Mouse (Mus musculus) liver, adult (tissue): ENCODE measurements around the gene Sgpl1.
A peak's percentile ranks its signal among the peaks of the same experiment; 100 is the strongest.

Experiments
- GATA4 ChIP-seq: IDR thresholded peaks from 2 replicates; pipeline ENCODE4 v1.6.1; 2014; ENCODE audit warnings: mild to moderate bottlenecking, low read length; ENCODE audit not compliant: insufficient replicate concordance

Gene Sgpl1

DNA sequence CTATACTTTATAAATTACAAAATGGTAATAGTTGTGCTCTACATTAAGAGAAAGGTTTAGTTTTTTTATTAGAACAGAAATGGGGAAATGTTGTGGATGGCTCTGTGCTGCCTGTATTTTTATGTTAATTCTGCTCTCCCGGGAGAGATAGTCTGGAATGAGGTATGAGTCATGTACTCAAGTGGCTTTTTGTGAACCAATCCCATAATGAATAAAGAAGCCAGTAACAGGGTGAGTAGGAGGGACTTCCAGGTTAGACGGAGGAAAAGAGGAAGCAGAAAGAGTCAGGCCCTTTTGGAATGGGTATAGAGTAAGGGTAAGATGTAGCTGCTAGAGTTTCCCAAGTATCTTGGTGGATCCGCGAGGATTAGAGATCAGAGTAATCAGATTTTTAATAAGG, 13.5 kb downstream of the Sgpl1 start:
- no peak for TF ChIP-seq GATA4

DNA sequence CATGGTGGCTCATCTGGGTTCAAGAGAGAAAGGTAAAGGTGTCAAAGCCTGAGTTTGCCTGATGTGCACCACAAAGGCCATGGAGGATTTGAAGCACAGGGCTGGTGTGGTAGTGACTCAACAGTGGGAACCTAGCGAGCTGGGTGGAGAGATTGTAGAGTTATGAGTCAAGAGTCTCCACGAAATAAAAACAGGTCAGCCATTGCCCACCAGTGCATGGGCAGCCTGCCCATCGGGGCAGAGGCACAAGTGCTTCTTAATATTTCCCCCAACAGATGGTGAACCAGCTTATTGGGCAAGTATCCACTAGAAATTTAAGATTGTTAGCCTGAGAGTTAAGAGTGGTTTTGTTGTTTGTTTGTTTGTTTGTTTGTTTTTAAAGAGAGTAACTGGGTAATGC, 16.5 kb downstream of the Sgpl1 start:
- TF ChIP-seq GATA4 = no peak

DNA sequence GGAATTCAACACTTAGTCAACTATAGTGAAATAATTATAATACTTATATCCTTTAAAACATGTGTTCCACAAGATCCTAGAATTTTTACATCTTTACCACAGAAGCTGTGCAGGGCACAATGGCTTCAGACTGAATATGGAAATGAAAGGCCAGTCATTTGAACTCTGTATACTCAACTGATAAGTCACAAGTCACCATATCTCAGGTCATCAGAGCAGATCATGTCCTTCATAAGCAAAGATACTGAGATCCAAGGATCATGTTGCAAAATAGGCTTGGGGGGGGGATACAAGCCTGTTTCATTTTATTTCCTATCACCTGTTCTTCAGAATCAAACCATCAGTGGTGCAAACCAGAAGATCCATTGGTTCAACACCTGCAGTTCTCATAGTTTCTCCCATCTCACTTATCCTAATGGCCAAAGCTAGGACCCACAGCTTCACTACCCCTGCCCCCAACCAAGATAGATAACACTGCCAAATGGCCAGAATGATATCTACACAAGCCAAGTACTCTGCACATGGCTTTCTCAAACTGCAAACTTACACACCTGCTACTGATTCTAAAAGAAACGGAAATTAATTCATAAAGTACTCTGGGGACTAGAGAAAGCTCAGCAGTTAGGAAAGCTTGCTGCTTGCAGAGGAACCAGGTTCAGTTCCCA, 18.7 kb downstream of the Sgpl1 start:
- TF ChIP-seq GATA4 = peak; percentile 98

DNA sequence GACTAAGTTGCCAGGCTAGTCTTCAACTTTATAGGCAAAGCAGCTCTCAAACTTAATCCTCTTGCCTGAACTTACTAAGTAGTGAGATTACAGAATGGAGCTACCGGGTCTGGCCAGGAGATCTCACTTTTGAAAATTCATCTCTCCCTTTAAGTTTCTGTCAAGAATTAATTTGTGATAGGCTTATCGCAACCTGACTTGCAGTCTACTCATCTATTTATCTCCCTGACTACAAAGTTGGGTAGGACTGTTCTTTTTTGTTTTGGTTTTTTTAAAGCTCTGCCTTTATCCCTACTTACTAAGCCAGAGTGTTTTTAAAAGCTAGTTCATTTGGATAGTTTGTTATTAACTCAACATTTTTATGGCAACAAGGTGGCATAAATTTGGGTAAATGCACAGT, 23.0 kb downstream of the Sgpl1 start:
- no peak for TF ChIP-seq GATA4

DNA sequence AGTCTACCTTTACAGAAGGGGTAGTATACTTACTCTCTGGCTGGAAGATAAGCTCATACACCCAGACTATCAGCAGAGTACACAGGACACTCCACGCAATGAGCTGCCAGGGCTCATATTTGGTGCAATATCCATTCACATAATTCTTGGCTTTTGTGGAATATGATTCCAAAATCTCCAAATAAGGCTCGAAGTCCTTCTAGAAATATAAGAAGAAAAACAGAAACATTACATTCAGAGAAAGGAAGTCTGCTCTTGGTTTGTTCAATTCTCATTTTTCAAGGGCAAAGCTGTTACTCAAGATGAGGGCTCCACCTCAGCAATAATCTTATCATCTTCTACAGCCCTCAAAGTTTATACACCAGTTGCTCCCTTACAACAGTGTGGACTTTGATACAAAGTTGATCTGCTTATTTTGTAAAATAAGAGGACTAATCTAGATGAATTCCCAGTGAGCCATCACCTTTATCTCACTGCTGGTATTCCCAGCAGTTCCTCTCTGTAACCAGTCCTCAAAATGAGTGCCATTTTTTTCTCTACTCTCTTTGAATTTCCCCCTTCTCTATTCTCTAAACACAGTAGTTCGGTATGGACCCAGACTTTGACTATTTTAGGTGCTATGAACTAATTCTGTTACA, 24.1 kb downstream of the Sgpl1 start:
- TF ChIP-seq GATA4 = no peak

DNA sequence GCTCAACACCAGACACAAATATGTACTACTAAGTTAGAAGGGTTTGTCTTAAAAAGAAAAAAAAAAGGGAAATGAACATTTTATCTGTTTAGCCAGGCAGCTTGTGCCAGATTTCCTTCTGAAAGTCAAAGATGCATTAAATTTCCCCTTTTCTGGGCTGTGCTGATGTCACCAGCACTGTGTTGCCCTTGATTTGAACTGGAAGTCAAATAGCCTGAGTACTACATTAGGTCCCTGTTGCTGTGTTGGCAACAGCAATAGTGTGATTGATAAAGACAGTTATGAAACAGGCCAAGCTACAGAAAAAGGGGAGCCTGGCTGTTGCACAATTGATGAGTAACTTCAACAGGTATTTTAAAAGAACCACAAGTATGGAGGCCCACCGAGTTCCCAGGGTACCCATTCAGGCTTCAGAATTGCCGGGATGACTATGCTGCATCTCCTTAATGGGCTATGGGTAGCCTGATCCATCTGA, 33.2 kb downstream of the Sgpl1 start:
- TF ChIP-seq GATA4 = no peak

DNA sequence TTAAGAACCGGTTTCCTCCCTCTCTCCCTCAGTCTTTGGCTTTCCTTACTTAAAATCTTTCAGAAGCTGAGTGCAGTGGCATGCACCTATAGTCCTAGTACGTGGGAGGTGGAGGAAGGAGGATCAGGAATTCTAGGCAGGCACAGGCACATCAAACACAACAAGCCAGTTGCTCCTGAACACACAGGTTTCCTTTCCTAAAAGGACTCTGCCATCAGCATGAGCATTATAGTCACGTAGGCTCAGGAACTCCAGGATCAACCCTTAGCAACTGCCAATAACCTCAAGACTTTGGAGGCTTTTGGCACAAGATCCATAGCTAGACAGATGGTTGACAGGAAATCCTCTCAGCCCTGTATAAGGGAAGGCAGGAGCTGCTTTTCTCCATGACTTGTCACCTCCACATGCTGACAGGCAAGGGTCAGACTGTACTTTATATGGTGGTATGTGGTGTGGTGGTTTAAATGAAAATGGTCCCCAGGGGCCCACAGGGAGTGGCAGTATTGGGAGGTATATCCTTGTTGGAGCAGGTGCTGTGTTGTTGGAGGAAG, 43.9 kb downstream of the Sgpl1 start:
- TF ChIP-seq GATA4 = no peak

DNA sequence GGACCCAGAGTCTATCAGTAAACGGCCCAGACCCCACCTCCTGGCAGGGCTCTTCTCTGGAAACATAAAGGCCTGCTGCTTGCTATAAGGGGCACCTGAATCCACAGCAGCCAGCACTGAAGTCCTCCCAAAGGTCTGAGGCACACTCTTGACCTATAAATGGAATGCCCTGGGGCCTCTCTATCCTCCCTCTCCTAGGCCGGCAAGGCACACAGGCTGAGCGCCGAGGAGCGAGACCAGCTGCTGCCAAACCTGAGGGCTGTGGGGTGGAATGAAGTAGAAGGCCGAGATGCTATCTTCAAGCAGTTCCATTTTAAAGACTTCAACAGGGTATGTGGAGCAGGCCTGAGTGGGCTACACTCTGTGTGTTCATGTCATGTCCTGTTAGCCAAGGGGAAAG, 55.6 kb downstream of the Sgpl1 start:
- TF ChIP-seq GATA4 = no peak

DNA sequence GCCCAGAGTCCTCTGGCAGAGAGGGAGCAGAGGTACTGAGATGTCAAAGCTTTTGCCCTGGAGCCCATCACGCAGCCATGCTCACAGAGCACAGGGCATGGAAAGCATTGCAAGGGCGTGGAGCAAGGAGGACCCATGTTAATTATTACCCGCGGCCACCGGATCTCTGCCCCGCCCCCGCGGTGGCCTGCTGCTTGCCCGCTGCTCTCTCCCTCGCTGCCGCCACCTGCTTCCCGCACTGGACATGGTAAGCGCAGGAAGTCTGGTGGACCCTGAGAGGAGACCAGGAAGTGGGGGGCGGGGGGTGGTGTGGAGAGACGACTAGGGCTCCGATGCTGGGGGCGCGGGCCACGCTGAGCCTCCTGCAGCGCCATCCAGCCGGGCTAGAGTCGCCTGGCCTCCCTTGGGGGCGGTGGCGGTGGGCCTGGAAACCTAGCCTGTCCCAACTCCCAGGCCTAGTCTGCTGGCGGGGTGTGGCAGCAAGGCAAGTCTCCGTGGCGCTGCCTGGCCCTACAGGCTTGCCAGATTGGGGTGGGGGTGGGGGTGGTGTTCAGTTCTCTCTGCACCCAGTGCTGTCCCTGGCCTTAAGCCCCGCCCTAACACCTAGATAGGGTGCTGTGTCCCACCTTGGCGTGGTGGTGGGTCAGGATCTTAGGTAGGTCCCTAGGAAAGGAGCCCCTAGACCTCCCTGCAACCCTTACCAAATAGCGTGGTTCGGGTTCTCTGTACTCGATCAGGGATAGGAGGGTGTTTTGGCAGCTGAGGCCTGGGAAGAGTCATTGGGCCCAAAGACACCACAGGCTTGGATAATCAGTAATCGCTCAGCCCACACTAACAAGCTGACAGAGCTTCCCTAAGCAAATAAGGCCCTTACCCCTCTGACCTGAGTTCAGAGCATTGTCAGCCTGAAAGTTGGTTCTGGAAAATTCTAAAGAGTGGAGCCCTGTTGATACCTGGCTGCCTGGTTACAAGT, 58.0 kb downstream of the Sgpl1 start, which contains the start of gene Pcbd1:
Gene Pcbd1 (plus strand): TSS at position 162 of the 973 bp plus-strand sequence.
- peak; percentile 13; the same call in 1 of the 2 replicates for TF ChIP-seq GATA4

DNA sequence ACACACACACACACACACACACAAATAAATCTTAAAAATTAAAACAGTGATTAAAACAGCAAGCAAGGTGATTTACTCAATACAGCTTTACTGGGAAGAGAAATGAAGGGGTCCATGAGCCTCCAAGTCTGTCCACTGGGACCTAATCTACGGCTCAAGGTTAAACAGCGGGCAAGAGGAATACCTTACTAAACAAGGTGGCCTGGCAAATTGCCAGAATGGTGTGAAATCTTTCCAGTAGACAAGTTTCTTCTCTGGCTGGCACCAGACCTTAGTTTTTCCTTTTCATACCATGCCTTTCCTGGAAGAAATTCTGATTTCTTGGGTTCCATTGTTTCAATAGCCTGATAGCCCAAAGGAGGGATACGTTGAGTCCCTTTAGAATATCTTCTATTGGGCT, 59.0 kb downstream of the Sgpl1 start:
- TF ChIP-seq GATA4 = no peak

DNA sequence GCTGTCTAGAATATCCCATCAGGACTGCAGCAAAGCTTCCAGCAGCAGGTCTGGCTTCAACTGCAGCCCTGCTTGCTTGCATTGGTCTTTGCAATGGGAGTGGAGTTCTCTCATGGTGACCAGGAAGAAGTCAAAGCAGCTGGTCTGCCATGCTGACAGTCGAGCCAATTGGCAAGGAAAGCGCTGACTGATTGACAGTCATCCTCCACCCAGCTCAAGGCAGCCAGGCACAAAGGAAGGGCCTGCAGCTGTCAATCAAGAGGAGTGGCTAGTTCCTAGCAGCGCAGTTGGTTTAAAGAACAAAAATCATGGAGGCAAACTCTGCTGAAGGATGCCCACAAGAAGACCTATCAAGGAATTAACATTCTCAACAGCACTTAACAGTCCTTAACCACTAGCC, 61.0 kb downstream of the Sgpl1 start:
- TF ChIP-seq GATA4 = no peak

DNA sequence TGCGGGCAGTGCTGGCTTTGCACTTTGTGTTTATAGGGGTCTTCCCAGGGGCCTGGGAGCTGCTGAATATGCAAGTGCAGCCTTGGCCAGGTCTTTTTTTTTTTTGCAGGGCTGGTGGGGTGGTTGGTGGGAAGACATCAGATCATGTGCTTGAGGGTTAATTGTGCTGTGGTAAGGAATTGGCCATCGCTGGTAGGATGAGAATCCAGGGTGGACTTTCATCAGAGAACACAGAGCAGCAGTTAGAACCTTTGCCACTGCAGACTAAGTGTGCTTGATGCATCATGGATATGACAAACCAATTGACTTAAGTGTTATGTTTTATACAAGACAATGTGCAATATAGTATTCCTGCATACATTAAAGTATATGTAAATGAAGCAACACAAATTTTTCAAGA, 62.1 kb downstream of the Sgpl1 start:
- TF ChIP-seq GATA4 = no peak

DNA sequence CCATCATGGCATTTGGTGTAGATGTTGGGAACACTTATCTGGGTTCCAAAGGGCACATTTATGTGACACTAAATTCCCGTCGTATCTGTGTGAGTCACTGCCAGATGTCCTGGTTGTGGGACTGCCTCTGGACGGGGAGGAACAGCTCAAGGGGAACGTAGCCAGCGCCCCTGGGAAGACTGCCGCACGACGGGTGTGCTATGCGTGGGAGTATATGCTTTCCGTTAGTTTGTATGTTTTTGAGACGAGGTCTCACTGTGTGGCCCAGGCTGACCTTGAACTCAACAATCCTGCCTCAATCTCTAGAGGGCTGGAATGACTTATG, 66.6 kb downstream of the Sgpl1 start:
- no peak for TF ChIP-seq GATA4

DNA sequence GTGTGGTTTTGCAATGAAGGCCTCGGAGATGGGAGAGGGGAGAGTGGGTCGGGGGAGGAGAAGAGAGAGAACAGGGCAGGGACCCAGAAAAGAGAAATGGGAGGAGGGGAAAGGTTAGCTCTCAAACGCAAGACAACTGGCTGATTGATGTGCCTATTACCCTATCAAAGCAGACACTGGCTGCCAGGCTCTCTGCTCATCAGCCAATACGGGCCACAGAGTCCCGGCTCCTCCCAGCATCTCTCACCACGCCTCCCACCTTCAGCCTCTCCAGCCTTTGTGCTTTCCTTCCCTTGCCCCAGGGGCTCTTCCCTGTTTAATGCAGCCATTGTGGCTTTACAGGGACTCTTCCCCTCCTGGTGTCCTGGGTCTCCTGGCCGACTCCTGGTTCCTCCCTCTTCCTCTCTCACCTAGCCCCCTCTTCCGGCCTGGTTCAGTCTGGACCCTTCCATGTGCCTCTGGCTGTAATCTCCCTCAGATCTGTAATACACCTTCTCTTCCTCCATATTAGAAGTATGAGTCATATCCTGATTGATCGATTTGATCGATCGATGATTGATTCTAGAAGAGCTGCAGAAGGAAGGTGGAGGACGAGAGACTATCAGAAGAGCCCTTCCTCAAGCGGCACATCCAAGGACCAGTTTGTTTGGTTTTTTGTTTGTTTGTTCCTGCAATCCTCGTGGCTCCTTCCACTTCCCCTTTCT, 67.1 kb downstream of the Sgpl1 start:
- TF ChIP-seq GATA4 = no peak

DNA sequence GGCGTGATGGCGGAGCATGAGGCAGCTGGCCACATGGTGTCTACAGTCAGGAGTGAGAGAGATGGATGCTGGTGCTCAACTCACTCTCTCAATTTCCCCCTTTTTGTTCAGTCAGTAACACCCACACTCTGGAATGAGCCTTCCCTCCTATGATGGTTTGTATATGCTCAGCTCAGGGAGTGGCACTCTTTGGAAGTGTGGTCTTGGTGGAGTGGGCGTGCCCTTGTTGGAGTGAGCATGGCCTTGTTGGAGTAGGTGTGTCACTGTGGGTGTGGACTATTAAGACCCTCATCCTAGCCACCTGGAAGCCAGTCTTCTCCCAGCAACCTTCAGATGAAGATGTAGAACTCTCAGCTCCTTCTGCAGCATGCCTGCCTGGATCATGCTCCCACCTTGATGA, 71.9 kb downstream of the Sgpl1 start:
- TF ChIP-seq GATA4 = no peak

DNA sequence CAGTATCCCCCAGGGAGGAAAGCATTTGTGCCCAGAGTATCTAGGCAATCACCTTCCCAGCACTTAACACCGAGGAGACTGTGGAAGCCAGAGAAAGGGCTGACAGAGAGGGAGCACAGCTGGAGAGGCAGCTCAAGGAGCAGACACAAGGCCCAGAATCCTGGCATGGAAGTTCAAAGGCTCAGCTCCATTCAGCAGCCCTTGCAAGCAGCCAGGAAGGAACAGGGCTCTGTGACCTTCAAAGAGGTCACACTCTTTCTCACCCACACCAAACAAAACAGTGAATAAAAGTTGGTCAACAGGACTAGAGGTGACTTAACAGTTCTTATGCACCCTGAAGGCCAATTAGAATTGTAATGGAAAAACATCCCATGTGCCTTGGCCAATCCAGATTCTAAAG, 72.9 kb downstream of the Sgpl1 start:
- TF ChIP-seq GATA4 = no peak

DNA sequence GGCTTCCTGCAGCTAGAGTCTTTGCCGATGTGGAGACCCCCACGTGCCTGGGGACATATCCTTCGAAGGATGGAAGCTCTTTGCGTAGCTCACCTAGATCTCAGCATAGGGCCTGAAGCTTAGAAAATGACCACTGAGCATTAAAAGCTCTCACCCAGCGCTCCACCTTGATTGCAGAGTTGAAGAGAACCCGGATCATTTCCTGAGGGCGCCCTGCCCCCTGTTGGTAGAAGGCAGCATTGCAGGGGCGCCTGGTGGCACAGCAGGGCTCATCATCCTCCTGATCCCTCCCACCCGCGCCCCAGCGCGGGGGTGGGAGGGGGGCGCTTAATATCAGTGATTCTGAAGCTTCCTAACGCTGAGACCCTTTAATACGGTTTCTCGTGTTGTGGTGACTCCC, 75.2 kb downstream of the Sgpl1 start:
- no peak for TF ChIP-seq GATA4
